Mouse (Mus musculus) limb, embryonic 12.5 days (tissue): ENCODE results near the gene Zfp276. TPM values are rescaled to one million over a fixed set of nuclear protein-coding genes. Genes with fewer than 3 reads are reported as not detected.
A peak's percentile ranks its signal among the peaks of the same experiment; 100 is the strongest.
"Not testable (repeated sequence)": the region's sequence is repeated elsewhere in the genome, so short reads cannot be mapped to it uniquely, and the experiment has no call there.

Source experiments
- ATAC-seq: fragments of 200-750 bp; cut with Nextera tagmentation; 2 replicates; pipeline ENCODE4 v1.8.0; 2017; ENCODE audit warnings: low read depth, moderate TSS enrichment; ENCODE audit not compliant: insufficient number of reproducible peaks, insufficient read depth, low FRiP score, low TSS enrichment
- H3K27ac ChIP-seq: fragments of 300-500 bp; sonication (generic); 2 replicates; pipeline ENCODE4 v1.5.1; 2016; ENCODE audit warnings: mild to moderate bottlenecking, moderate library complexity
- H3K27me3 ChIP-seq: fragments of 300-500 bp; sonication (generic); 2 replicates; pipeline ENCODE4 v1.6.1; 2016; ENCODE audit warnings: mild to moderate bottlenecking, moderate library complexity
- H3K36me3 ChIP-seq: fragments of 300-500 bp; sonication (generic); 2 replicates; pipeline ENCODE4 v1.6.1; 2016; ENCODE audit warnings: mild to moderate bottlenecking, moderate library complexity
- H3K4me1 ChIP-seq: fragments of 300-500 bp; sonication (generic); replicated peaks from 2 replicates; pipeline ENCODE4 v1.6.1; 2016
- H3K4me2 ChIP-seq: fragments of 300-500 bp; sonication (generic); 2 replicates; pipeline ENCODE4 v1.6.1; 2016; ENCODE audit warnings: mild to moderate bottlenecking, moderate library complexity
- H3K4me3 ChIP-seq: fragments of 300-500 bp; sonication (generic); replicated peaks from 2 replicates; pipeline ENCODE4 v1.5.1; 2016; ENCODE audit warnings: mild to moderate bottlenecking
- H3K9ac ChIP-seq: fragments of 300-500 bp; sonication (generic); replicated peaks from 2 replicates; pipeline ENCODE4 v1.6.1; 2016; ENCODE audit warnings: mild to moderate bottlenecking, moderate library complexity
- H3K9me3 ChIP-seq: fragments of 300-500 bp; sonication (generic); 2 replicates; pipeline ENCODE4 v1.6.1; 2016; ENCODE audit warnings: mild to moderate bottlenecking, moderate library complexity
- WGBS: fragments of 180-500 bp; shearing (Covaris S2); methylation state at CpG from one replicate; pipeline ENCODE4 v1.1.7; 2016; 5-methylcytosine and 5-hydroxymethylcytosine counted together
- polyA plus RNA-seq: library from polyadenylated mRNA; unstranded; fragments of >200 nt; fragmentation: Nextera tagmentation; extraction: Ambion mirVana; gene quantifications from 2 replicates; pipeline ENCODE4 v1.2.1, GENCODE M21; 2016

Gene Zfp276
- polyA plus RNA-seq, 1 experiment from 2014 or later, result 30.1 TPM

DNA sequence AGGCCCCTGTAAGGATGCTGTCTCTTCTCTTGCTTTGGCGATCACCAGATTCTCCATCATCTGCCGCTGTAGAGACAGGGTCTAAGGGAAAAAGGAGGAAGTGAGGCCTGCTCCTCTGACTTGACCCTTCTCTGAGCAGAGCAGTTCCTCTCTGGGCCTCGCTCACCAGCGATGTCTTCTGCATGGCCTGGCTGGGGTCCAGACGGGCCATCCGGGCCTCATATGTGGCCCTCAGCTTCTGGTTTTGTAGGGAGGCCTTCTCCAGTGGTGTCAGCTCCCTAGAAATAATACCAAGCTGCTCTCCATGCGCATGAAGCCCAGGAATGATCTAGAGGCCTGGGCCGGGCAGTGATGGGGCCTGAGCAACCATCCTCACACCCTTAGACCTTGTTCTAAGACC lies 5.4 kb upstream of the Zfp276 start:
- Histone ChIP-seq H3K9ac (no peak overlapping the region), H3K36me3 (peaks cover 84% of the 10 kb centered on the region), H3K9me3 (no peaks in the 10 kb centered on the region), H3K4me1 (peaks cover 12% of the 10 kb centered on the region), H3K4me3 (no peak overlapping the region), H3K27ac (no peak overlapping the region), H3K27me3 (no peaks in the 10 kb centered on the region), H3K4me2 (no peak overlapping the region)
- 97% methylated on average over 8 of the region's 8 CpGs for WGBS
- ATAC-seq, result no peak

DNA sequence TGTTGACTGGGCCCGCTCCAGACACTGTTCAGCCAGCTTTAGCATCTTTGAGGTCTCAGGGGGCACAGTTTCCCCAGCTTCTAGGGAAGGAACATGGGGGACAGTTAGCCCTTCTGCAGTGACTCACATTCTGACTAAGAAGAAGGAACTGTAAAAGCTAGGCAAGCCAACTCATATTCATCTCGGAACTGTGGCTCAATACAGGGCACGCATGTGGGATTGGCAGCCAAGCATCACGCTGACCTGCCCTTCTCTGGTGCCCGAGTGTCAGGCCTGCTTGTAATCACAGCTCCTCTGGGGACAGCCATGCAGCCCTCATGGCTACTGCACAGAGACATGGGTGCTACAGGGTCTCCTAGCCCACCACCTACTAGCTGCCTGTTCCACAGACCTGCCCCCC lies 3.1 kb upstream of the Zfp276 start:
- Histone ChIP-seq H3K27ac (no peak overlapping the region), H3K4me2 (no peak overlapping the region), H3K36me3 (peaks cover 64% of the 10 kb centered on the region), H3K4me1 (peaks cover 24% of the 10 kb centered on the region), H3K9ac (no peak overlapping the region), H3K4me3 (no peak overlapping the region), H3K27me3 (no peaks in the 10 kb centered on the region), H3K9me3 (no peaks in the 10 kb centered on the region)
- 95% methylated on average over 5 of the region's 5 CpGs for WGBS
- ATAC-seq, result no peak

DNA sequence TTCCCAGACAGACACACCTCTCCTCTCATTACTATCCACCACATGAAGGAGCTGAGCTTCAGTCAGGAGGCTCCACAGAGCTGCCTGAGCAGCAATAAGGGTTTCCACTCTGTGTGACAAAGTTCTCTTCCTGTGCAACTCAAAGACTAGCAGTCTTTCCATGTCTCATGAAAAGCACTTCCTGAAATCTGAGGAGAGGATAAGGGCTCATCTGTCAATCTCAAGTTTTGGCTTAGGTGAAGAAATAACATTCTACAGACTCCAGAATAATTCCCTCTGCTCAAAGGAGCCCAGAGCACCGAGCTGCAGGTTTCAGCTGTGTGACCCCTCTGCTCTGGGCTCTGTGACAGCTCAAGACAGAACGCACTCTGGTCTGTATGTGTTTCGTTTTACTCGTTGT lies 1.1 kb upstream of the Zfp276 start:
- 54% methylated on average over 4 of the region's 4 CpGs for WGBS
- ATAC-seq, result no peak
- H3K9me3 ChIP-seq, result no peaks in the 10 kb centered on the region
- H3K9ac ChIP-seq, result peak overlapping the region; percentile 95
- H3K27ac ChIP-seq, result no peak overlapping the region
- H3K4me3 ChIP-seq, result peak overlapping the region; percentile 96
- no peaks in the 10 kb centered on the region for H3K27me3 ChIP-seq
- H3K4me2 ChIP-seq, result peak overlapping the region; percentile 95
- H3K36me3 ChIP-seq, result peaks cover 63% of the 10 kb centered on the region
- H3K4me1 ChIP-seq, result peaks cover 24% of the 10 kb centered on the region

DNA sequence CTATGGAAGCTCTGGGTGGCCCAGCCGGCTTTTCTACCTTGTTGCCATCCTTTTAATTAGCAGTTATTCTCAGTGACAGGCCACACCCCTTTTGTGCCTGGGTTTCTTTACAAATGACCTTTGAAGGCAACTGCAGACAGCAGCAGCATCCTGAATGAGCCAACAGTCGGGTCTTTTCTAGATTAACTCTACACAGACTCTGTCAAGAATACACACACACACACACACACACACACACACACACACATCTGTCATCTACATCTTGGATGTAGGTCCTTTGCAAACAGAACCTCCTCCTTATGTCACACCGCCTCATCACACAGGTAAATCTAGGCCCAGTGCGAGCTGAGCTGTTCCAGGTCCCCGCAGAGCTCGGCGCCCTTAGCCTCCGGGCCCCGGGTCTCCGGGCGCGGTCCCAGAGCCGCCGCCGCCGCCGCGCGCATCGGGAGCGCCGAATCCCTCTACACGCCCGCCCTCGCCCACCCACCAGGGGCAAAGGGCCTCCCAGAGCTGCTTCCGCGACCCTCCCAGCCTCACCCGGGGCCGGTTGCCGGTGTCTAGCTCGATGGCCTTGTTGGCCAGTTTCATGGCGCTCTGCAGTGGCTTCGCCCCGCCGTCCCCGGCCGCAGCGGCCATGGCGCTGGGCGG lies 420 bp upstream of the Zfp276 start:
- Histone ChIP-seq H3K36me3 (peaks cover 63% of the 10 kb centered on the region), H3K9me3 (no peaks in the 10 kb centered on the region), H3K4me3 (peak overlapping the region; percentile 96), H3K4me1 (peaks cover 24% of the 10 kb centered on the region), H3K4me2 (peak overlapping the region; percentile 95), H3K27ac (peak overlapping the region; percentile 83), H3K27me3 (no peaks in the 10 kb centered on the region), H3K9ac (peak overlapping the region; percentile 95)
- under 1% methylated on average over 40 of the region's 40 CpGs for WGBS
- peak; percentile 49 for ATAC-seq

DNA sequence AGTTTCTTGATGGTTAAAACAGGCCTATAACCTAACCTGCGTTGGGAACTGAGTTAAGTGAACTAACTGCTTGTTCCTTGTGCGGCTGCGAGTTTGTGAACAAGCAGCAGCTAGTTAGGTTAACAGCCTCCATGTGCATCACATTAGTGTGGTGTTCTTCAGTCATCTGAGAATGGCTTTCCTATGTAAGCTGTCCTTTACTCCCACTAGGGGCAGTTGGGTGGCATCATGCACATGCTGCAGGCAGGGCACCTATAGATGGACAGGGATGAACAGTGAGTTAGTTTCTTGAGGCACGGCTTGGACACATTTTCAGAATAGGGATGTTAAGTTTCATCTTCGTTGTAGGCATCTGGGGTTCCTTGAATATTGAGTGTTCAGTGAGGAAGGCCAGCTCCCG lies 1.2 kb downstream of the Zfp276 start:
- no peak for ATAC-seq
- Histone ChIP-seq H3K4me2 (peak overlapping the region; percentile 95), H3K4me1 (peaks cover 24% of the 10 kb centered on the region), H3K36me3 (peaks cover 63% of the 10 kb centered on the region), H3K4me3 (peak overlapping the region; percentile 96), H3K9me3 (no peaks in the 10 kb centered on the region), H3K27ac (no peak overlapping the region), H3K9ac (peak overlapping the region; percentile 95), H3K27me3 (no peaks in the 10 kb centered on the region)
- WGBS, result 65% methylated on average over 6 of the region's 6 CpGs

DNA sequence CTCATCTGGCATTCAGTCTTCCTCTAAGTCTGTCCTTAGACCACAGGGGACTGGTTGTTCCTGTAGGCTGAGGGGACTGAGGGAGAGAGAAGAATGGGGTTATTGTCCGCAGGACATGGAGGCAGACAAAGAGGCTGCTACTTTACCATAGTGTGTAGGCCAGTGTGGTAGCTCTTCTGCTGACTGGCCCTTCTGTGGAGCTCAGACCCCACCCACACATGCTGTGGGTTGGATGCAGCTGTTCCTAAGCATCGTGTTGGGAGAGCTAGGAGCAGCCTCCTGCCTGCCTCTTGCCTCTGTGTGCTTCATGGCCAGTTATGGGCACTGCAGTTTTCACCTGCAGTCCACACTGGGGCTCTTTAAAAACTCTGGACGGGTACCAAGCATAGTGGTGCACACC lies 3.1 kb downstream of the Zfp276 start:
- no peak for ATAC-seq
- H3K27ac ChIP-seq, result no peak overlapping the region
- H3K4me3 ChIP-seq, result no peak overlapping the region
- H3K27me3 ChIP-seq, result no peaks in the 10 kb centered on the region
- H3K9me3 ChIP-seq, result no peaks in the 10 kb centered on the region
- H3K36me3 ChIP-seq, result peaks cover 58% of the 10 kb centered on the region
- H3K4me1 ChIP-seq, result peaks cover 24% of the 10 kb centered on the region
- no peak overlapping the region for H3K4me2 ChIP-seq
- 87% methylated on average over 3 of the region's 3 CpGs for whole genome bisulfite sequencing
- H3K9ac ChIP-seq, result no peak overlapping the region

DNA sequence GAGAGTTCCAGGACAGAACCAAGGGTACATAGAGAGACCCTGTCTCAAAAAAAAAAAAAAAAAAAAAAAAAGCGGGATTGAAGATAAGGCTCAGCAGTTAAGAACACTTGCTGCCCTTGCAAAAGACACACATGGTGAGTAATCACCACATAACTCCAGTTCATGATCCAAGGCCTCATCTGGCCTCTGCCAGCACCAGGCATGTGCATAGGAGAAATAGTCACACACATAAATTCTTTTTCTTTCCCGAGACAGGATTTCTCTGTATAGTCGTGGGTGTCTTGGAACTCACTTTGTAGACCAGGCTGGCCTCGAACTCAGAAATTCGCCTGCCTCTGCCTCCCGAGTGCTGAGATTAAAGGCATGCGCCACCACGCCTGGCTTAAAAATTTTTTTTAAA lies 3.6 kb downstream of the Zfp276 start:
- H3K4me3 ChIP-seq, H3K4me2 ChIP-seq, H3K9ac ChIP-seq, H3K9me3 ChIP-seq, ATAC-seq, H3K27ac ChIP-seq, H3K27me3 ChIP-seq: not testable (repeated sequence)
- Histone ChIP-seq H3K4me1 (peaks cover 21% of the 10 kb centered on the region), H3K36me3 (peaks cover 62% of the 10 kb centered on the region)
- 86% methylated on average over 8 of the region's 8 CpGs for WGBS

DNA sequence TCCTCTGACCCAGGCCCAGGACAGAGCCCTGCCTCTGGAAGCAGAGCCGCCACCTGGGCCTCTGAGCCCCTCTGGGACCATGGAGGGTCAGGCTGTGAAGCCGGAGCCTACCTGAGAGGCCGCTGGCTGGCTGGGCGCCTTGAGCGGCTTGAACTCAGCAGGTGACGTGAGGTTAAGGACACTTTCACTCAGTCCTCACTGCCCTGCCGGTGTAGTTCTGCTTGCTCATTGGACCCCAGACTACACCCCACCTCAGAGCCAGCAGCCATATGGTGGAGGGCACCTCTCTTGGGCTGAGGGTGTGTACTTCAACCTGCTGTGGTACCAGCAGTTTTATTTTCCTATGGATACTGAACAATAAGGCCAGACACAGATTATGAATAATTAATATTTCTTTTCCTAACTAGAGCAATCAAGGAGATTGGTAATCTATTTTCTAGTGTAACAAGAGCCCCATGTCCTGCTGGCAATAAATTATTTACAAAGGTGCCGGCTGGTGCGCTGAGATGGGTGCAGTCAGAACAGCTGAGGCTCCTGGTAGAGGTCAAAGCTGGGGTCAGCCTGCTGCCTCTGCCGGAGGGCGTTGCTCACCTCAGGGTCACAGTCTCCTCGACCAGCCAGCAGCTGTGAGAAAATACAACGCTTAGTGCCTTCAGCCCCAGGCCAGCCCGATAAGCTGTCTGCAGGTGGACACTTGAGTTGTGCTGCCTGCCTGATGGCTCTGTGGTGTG lies 14.1 kb downstream of the Zfp276 start:
- peaks cover 87% of the 10 kb centered on the region for H3K36me3 ChIP-seq
- H3K27me3 ChIP-seq, result no peaks in the 10 kb centered on the region
- H3K9ac ChIP-seq, result no peak overlapping the region
- H3K4me2 ChIP-seq, result no peak overlapping the region
- H3K4me3 ChIP-seq, result no peak overlapping the region
- no peaks in the 10 kb centered on the region for H3K4me1 ChIP-seq
- no peak overlapping the region for H3K27ac ChIP-seq
- H3K9me3 ChIP-seq, result no peaks in the 10 kb centered on the region
- no peak for ATAC-seq
- 76% methylated on average over 14 of the region's 14 CpGs for WGBS

DNA sequence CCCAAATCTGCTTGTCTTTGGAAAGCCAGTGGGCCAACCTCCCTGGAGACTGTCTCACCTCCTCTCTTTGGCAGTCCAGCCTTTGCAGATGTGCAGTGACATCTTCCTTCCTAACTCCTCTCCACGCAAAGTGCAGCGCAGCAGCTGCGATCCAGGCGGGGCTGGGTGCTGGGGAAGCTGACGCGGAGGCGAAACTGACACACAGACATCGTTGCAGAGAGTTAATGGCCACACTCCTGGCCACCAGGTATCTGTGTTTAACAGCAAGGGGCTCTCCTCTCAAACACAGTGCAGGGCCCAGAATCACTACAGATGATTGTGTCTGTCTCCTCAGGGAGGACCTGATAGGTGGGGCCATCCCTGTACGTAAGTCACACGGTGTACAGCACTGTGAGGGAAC lies 17.2 kb downstream of the Zfp276 start:
- Histone ChIP-seq H3K4me2 (no peak overlapping the region), H3K27me3 (no peaks in the 10 kb centered on the region), H3K9ac (no peak overlapping the region), H3K4me3 (no peak overlapping the region), H3K36me3 (peaks cover 79% of the 10 kb centered on the region), H3K9me3 (no peaks in the 10 kb centered on the region), H3K27ac (no peak overlapping the region), H3K4me1 (no peaks in the 10 kb centered on the region)
- no peak for ATAC-seq
- 90% methylated on average over 10 of the region's 10 CpGs for WGBS

DNA sequence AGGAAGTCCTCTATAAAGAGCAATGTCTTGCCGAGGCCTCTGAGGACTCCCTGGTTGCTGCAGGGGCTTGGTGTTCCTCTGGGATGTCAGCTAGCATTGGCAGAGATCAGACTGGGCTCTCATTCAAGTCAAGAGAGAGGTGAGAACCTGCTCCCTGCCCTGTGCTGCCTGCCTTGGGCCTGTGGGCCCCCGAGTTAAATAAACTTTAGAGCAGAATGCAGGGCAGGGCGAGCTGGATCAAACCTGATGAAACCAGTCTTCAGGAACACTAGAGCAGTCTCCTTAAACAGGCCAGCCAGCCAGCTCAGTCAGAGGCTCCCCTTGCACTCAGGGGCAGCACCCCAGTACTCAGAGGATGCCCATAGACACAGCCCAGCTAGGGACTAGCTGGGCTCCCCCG lies 17.9 kb downstream of the Zfp276 start:
- H3K4me3 ChIP-seq, result no peak overlapping the region
- 80% methylated on average over 4 of the region's 4 CpGs for WGBS
- H3K4me1 ChIP-seq, result no peaks in the 10 kb centered on the region
- H3K27me3 ChIP-seq, result no peaks in the 10 kb centered on the region
- no peaks in the 10 kb centered on the region for H3K9me3 ChIP-seq
- H3K36me3 ChIP-seq, result peaks cover 72% of the 10 kb centered on the region
- 0 out of 2 replicates have a peak, but pooled peaks have one; percentile 21 for ATAC-seq
- no peak overlapping the region for H3K9ac ChIP-seq
- no peak overlapping the region for H3K4me2 ChIP-seq
- H3K27ac ChIP-seq, result no peak overlapping the region

DNA sequence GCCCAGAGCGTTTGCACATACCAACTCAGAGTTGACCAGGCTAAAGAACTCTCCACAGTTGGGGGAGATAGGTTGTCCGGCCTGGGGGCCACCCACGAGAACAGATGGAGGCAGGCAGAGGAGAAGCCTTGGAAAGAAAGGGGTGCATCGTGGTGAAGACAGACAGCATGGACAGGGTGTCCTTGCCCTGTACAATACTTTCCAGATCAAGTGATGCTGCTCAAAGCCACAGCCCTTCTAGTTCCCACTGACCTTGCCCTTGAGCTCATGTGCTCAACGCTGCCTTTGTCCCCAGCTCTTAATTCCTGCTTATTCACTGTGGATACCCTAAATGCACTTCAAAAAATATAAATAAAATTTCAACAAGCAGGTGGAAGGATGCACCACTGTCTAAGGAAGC lies 20.5 kb downstream of the Zfp276 start:
- 88% methylated on average over 5 of the region's 5 CpGs for WGBS

DNA sequence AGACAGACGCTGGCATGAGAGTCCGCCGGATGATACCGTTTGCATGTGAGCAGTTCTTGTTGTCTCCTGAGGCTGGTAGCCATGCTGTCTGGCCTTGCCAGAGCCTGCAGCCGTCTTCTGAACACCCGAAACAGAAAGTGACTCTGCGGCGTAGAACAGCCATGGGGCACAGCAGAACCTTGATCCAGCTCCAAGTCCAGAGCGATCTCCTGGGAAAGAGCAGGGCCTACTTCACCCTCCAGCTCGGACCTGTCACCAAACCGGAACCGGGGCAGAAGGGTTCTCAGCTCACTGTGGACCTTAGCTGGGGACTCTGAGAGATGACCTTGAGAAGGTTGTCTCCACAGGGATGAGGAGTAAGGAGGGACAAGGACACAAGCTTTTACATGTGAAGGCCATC lies 21.1 kb downstream of the Zfp276 start:
- Histone ChIP-seq H3K4me1 (no peaks in the 10 kb centered on the region), H3K9ac (no peak overlapping the region), H3K27ac (no peak overlapping the region), H3K9me3 (no peaks in the 10 kb centered on the region), H3K27me3 (no peaks in the 10 kb centered on the region), H3K36me3 (peaks cover 53% of the 10 kb centered on the region), H3K4me3 (no peak overlapping the region), H3K4me2 (no peak overlapping the region)
- WGBS, result 94% methylated on average over 12 of the region's 12 CpGs
- ATAC-seq, result no peak

More for the DNA sequence above, 20.5 kb downstream of the Zfp276 start:
- no peak overlapping the region for H3K27ac ChIP-seq
- H3K27me3 ChIP-seq, result no peaks in the 10 kb centered on the region
- no peak overlapping the region for H3K4me2 ChIP-seq
- no peak overlapping the region for H3K4me3 ChIP-seq
- H3K9ac ChIP-seq, result no peak overlapping the region
- H3K9me3 ChIP-seq, result no peaks in the 10 kb centered on the region
- peaks cover 55% of the 10 kb centered on the region for H3K36me3 ChIP-seq
- no peaks in the 10 kb centered on the region for H3K4me1 ChIP-seq
- no peak for ATAC-seq
